Mouse (Mus musculus): ENCODE measurements around the gene Gm9780. TPM values are rescaled to one million over a fixed set of nuclear protein-coding genes. Genes with fewer than 3 reads are reported as not detected.
"Not testable (repeated sequence)": the region's sequence is repeated elsewhere in the genome, so short reads cannot be mapped to it uniquely, and the experiment has no call there.

Gm9780 gene
- polyA plus RNA-seq, 1 experiment from 2014 or later: not detected

GRCm38 (mm10) chr14:26021555-26021954 is 21.0 kb downstream of the Gm9780 start:
- in situ Hi-C loops (cut with MboI; ENCODE audit: low pct_unique_long_range_greater_than_20kb); POLR2A ChIA-PET; CTCF ChIA-PET; H3K27me3 ChIP-seq; DNase-seq (ENCODE audit: low read depth, low spot score); ATAC-seq: not testable (repeated sequence)

GRCm38 (mm10) chr14:26016414-26016813 is 26.1 kb downstream of the Gm9780 start:
- CTCF ChIA-PET; DNase-seq (ENCODE audit: low read depth, low spot score); H3K27me3 ChIP-seq; ATAC-seq; in situ Hi-C loops (cut with MboI; ENCODE audit: low pct_unique_long_range_greater_than_20kb); POLR2A ChIA-PET: not testable (repeated sequence)

DNA sequence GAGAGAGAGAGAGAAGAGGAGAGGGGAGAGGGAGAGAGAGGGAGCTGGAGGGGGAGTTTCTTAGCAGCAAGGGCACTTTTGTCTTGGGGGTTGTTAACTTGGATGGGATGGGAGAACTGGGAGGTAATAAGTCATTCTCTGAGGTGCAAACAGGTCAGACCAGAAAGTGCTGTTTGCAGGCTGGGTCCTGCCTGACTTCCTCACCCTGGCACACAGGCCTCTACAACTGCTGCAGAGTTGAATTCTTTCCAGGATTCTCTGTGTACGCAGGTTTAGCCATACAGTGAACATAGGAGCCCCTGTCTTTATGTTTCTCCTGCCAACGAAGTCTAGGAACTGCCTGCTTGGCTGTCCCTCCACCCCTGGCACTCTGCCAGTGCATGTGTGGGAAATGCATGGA is 35.0 kb downstream of the Gm9780 start:
- in situ Hi-C loops (cut with MboI; ENCODE audit: low pct_unique_long_range_greater_than_20kb): not testable (repeated sequence)

GRCm38 (mm10) chr14:25981880-25982279 is 60.6 kb downstream of the Gm9780 start:
- H3K27me3 ChIP-seq; POLR2A ChIA-PET; ATAC-seq; CTCF ChIA-PET; in situ Hi-C loops (cut with MboI; ENCODE audit: low pct_unique_long_range_greater_than_20kb); DNase-seq (ENCODE audit: low read depth, low spot score): not testable (repeated sequence)

More for the DNA sequence above, 35.0 kb downstream of the Gm9780 start:
- H3K27me3 ChIP-seq; ATAC-seq; DNase-seq (ENCODE audit: low read depth, low spot score); POLR2A ChIA-PET; CTCF ChIA-PET: not testable (repeated sequence)

DNA sequence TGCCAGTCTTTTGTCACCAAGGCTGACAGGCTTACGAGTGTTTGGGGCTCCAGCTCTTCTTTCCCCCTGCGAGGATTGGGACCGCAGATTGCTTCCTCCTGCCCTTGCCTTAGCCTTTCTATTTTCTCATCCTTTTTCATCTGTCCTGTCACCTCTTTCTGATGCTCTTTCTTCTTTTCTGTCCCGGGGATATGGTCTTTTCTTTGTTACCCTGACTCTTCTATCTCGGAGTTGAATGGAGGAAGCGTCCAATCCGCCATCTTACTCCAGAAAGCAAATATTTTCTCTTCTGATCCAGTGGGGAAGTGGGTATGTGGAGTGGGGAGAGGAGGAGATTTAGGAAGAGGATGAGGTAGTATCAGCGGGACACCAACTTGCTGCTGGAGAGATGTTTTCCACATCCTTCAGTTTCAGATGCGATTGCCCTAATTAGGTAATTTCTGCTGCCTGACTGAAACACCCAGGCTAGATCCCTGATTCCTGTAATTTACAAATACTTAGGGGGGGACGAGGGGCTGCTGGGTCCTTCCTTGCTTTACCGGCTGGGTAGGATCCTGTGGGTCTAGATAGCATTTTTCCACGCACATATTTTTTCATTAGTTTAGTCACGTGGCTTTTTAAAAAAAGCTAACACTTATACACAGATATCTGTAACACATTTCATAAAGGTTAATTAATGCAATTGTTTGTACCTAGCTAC is 63.1 kb downstream of the Gm9780 start:
- in situ Hi-C loops (cut with MboI; ENCODE audit: low pct_unique_long_range_greater_than_20kb); POLR2A ChIA-PET; H3K27me3 ChIP-seq; ATAC-seq; DNase-seq (ENCODE audit: low read depth, low spot score); CTCF ChIA-PET: not testable (repeated sequence)

DNA sequence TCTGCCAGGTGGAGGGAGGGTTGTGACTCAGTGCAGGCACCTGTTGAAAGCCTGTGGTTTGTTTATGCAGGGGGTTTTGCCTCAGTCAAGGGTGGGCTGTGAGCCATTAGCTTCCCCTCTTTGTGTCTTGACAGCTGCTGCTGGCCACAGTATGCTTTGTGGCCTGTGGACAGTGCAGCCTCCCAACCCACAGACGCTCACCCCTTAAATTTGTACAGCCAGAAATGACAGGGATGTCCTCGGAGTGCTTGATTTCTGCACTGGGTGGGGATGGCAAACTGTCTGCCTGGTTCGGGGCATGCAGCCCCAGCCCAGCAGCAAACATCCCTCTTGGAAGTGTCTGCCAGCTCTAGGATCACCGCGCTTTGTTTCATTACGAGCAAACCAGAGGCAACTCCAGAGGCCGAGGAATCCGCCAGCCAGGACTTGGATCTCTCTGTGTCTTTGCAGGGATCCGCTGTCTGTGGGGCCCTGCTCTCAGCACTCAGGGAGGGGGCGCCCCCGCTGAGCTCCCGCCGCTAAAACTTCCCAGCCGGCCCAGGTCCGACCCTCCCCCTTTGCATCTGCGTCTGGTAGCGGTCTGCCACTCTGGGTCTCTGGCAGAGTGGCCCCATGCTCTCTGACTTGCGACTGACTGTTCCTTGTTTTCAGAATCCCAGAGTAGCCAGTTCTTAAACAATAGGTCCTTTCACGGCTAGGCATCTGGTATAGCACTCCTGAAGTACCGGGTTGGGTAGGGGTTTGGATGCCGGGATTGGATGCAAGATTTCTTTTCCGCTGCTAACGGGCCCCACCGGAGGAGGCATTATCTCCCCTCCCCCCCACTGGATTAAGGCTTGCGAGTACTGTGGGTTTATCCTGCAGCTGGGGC is 63.9 kb downstream of the Gm9780 start, which contains the start of gene Duxbl1:
Gene Duxbl1 (plus strand): TSS at position 207 of the 871 bp plus-strand sequence.
- in situ Hi-C loops (cut with MboI; ENCODE audit: low pct_unique_long_range_greater_than_20kb); ATAC-seq; DNase-seq (ENCODE audit: low read depth, low spot score); CTCF ChIA-PET; H3K27me3 ChIP-seq; POLR2A ChIA-PET: not testable (repeated sequence)

Other genes starting within 250 kb of the Gm9780 start
- gene Anxa11, start 200.6 kb downstream of the Gm9780 start, polyA plus RNA-seq (2021): 54.8 TPM
- gene Plac9a, start 139.6 kb downstream of the Gm9780 start, polyA plus RNA-seq (2021): not detected
- 7.4 TPM for gene Tmem254a, start 115.0 kb downstream of the Gm9780 start, polyA plus RNA-seq (2021)
- gene Cphx1, start 104.4 kb downstream of the Gm9780 start, polyA plus RNA-seq (2021): 0.06 TPM
- not detected for gene Duxbl1, start 64.1 kb downstream of the Gm9780 start, polyA plus RNA-seq (2021)
- gene Tmem254c, start 24.6 kb upstream of the Gm9780 start, polyA plus RNA-seq (2021): 36.1 TPM
- gene Cphx2, start 38.8 kb upstream of the Gm9780 start, polyA plus RNA-seq (2021): not detected
- not detected for gene Cphx3, start 39.6 kb upstream of the Gm9780 start, polyA plus RNA-seq (2021)
- gene Duxbl2, start 75.6 kb upstream of the Gm9780 start, polyA plus RNA-seq (2021): not detected
- gene Plac9b, start 139.8 kb upstream of the Gm9780 start, polyA plus RNA-seq (2021): not detected
- 25.8 TPM for gene Tmem254b, start 164.3 kb upstream of the Gm9780 start, polyA plus RNA-seq (2021)
- not detected for gene Duxbl3, start 215.3 kb upstream of the Gm9780 start, polyA plus RNA-seq (2021)

Measured in Patski (cell line).